Mouse (Mus musculus) MEL (cell line): Measurements from ENCODE around the gene Trappc10.

Experiments
- CTCF ChIP-seq, 3 experiments: IDR thresholded peaks in 2 of 3; conservative IDR thresholded peaks in 1 of 3; 2 replicates each; pipeline ENCODE4 v1.5.1; 2011 to 2012; ENCODE audit warnings: low read length in 3 of 3, low read depth in 2 of 3, mild to moderate bottlenecking in 2 of 3, improper control_type of control experiment in 1 of 3, inconsistent platforms in 1 of 3, mixed read lengths in 1 of 3, moderate library complexity in 1 of 3; ENCODE audit not compliant: control insufficient read depth in 1 of 3, insufficient read depth in 1 of 3, poor library complexity in 1 of 3, severe bottlenecking in 1 of 3
- SMC3 ChIP-seq: IDR thresholded peaks from 2 replicates; pipeline ENCODE4 v1.6.1; 2011; ENCODE audit warnings: low read depth, low read length, improper control_type of control experiment
- TBP ChIP-seq: IDR thresholded peaks from 2 replicates; pipeline ENCODE4 v1.8.0; 2011; ENCODE audit warnings: low read depth, low read length, improper control_type of control experiment

GRCm38 (mm10) chr10:78170445-78170844, 74.0 kb downstream of the Trappc10 start:
- no peak for TF ChIP-seq SMC3
- no peak for TF ChIP-seq CTCF (IDR thresholded peaks at IDR 0.05 in 2 of 3, conservative IDR thresholded peaks at IDR 0.05 in 1 of 3; ENCODE audit: control insufficient read depth in 1 of 3, insufficient read depth in 1 of 3, low read depth in 2 of 3, low read length in 3 of 3, poor library complexity in 1 of 3, severe bottlenecking in 1 of 3)
- no peak for TF ChIP-seq TBP
